ENCODE assay signal across 25 mouse cellular contexts in genomic region chr4:95214026-95214425, GRCm38 (mm10).
A peak's percentile ranks its signal among the peaks of the same experiment; 100 is the strongest.
DNase-seq lines count a peak whose midpoint lies in the region; ATAC-seq and TF ChIP-seq lines count a peak whose summit lies in the region.
"Had no signal": no experiment of that assay in that cellular context is flagged by ENCODE, and none has a peak within 500 bp of the region (broad histone marks: within the 10 kb centered on the region; RNA-seq: fewer than 3 reads in every experiment).

No protein-coding gene starts in this region.

- no peaks in the 10 kb centered on the region for H3K36me3 ChIP-seq in kidney, adult 2 months (ENCODE audit: control insufficient read depth, insufficient read depth, low read length)
- H3K36me3 ChIP-seq in liver, adult 2 months (ENCODE audit: control insufficient read depth, insufficient read depth, low read length), result no peaks in the 10 kb centered on the region
- H3K36me3 ChIP-seq in liver, embryonic 11.5 days (ENCODE audit: control insufficient read depth, insufficient read depth, low read length), result no peaks in the 10 kb centered on the region
- no peaks in the 10 kb centered on the region for H3K36me3 ChIP-seq in macrophage (ENCODE audit: inconsistent target)
- H3K36me3 ChIP-seq: embryonic facial prominence, embryonic 10.5 days; embryonic facial prominence, embryonic 13.5 days; forebrain, embryonic 12.5 days; forebrain, embryonic 15.5 days; hindbrain, embryonic 12.5 days; hindbrain, embryonic 15.5 days had no signal

- DNase-seq in heart, adult 11 months, result peak; percentile 64
- DNase-seq in heart, adult 8-10 months (ENCODE audit: low spot score), result no peak
- peak; percentile 55 for DNase-seq in kidney, adult 2 months
- no peak for DNase-seq in kidney, postnatal 14 days
- DNase-seq in liver, adult 2 months (ENCODE audit: extremely low read depth, low read depth, low spot score), result peak; percentile 63
- no peak for DNase-seq in liver, embryonic 11.5 days (ENCODE audit: low spot score)
- no peak for DNase-seq in urinary bladder, postnatal 14 days (ENCODE audit: low spot score)
- DNase-seq: adrenal gland, adult 8-10 months; adrenal gland, postnatal 25 days; cerebellum, adult 18-20 months; cerebellum, adult 9-10 months; cerebellum, postnatal 14 days; embryo, embryonic 11 days; gastrocnemius, postnatal 25 days; heart, adult 2 months had no signal

- no peak for ATAC-seq in liver, embryonic 11.5 days (replicated peaks; ENCODE audit: low FRiP score)
- ATAC-seq: activated CD4-positive, CD25-positive, alpha-beta regulatory T cell, adult 4 months; forebrain, embryonic 15.5 days had no signal

- H3K27ac ChIP-seq in kidney, adult 2 months (ENCODE audit: insufficient read depth, low read depth, low read length), result no peak overlapping the region
- no peak overlapping the region for H3K27ac ChIP-seq in liver, adult 2 months (replicated peaks; ENCODE audit: insufficient read depth, low read depth, low read length)
- H3K27ac ChIP-seq in liver, embryonic 11.5 days (ENCODE audit: low read depth, low read length), result no peak overlapping the region
- H3K27ac ChIP-seq in macrophage, result peak overlapping the region; percentile 99
- H3K27ac ChIP-seq: embryonic facial prominence, embryonic 10.5 days; embryonic facial prominence, embryonic 13.5 days; forebrain, embryonic 12.5 days; forebrain, embryonic 15.5 days; heart, adult 2 months; hindbrain, embryonic 12.5 days; hindbrain, embryonic 15.5 days had no signal

- H3K9ac ChIP-seq in liver, adult 2 months (ENCODE audit: low read depth, low read length), result no peak overlapping the region
- H3K9ac ChIP-seq in liver, embryonic 11.5 days (ENCODE audit: low read depth, low read length), result no peak overlapping the region
- H3K9ac ChIP-seq: embryonic facial prominence, embryonic 13.5 days; forebrain, embryonic 12.5 days; forebrain, embryonic 15.5 days; hindbrain, embryonic 12.5 days; hindbrain, embryonic 15.5 days had no signal

- H3K79me2 ChIP-seq in liver, adult 2 months (ENCODE audit: control insufficient read depth, insufficient read depth, low read length), result no peaks in the 10 kb centered on the region
- H3K79me2 ChIP-seq in macrophage (ENCODE audit: inconsistent target), result peaks cover 9% of the 10 kb centered on the region; the same call in 1 of the 2 replicates

- no peak overlapping the region for H3K4me3 ChIP-seq in kidney, adult 2 months (ENCODE audit: insufficient read depth, low read depth, low read length)
- no peak overlapping the region for H3K4me3 ChIP-seq in liver, adult 2 months (ENCODE audit: insufficient read depth, low read depth, low read length)
- no peak overlapping the region for H3K4me3 ChIP-seq in liver, embryonic 11.5 days (ENCODE audit: low read depth, low read length)
- no peak overlapping the region for H3K4me3 ChIP-seq in macrophage (ENCODE audit: inconsistent target)
- H3K4me3 ChIP-seq: embryonic facial prominence, embryonic 10.5 days; embryonic facial prominence, embryonic 13.5 days; erythroblast, embryonic 14.5 days; forebrain, embryonic 12.5 days; forebrain, embryonic 15.5 days; heart, adult 2 months; hindbrain, embryonic 12.5 days; hindbrain, embryonic 15.5 days had no signal

- TF ChIP-seq CTCF in kidney, adult 2 months (conservative IDR thresholded peaks at IDR 0.05; ENCODE audit: insufficient read depth, insufficient read length, low read depth, low read length), result no peak
- no peak for TF ChIP-seq CTCF in liver, adult 2 months (IDR thresholded peaks at IDR 0.05; ENCODE audit: low read depth, low read length)

- H3K4me1 ChIP-seq in kidney, adult 2 months (ENCODE audit: control insufficient read depth, insufficient read depth, low read length), result peaks cover 12% of the 10 kb centered on the region; the same call in 1 of the 2 replicates
- peaks cover 7% of the 10 kb centered on the region; the same call in 1 of the 2 replicates for H3K4me1 ChIP-seq in liver, adult 2 months (ENCODE audit: control insufficient read depth, insufficient read depth, low read length)
- no peaks in the 10 kb centered on the region for H3K4me1 ChIP-seq in liver, embryonic 11.5 days (replicated peaks; ENCODE audit: control insufficient read depth, insufficient read depth, low read length)
- H3K4me1 ChIP-seq: forebrain, embryonic 15.5 days; hindbrain, embryonic 12.5 days; hindbrain, embryonic 15.5 days had no signal

- TF ChIP-seq POLR2A in kidney, adult 2 months (IDR thresholded peaks at IDR 0.05; ENCODE audit: low read depth, low read length), result no peak
- TF ChIP-seq POLR2A in liver, adult 2 months (IDR thresholded peaks at IDR 0.05; ENCODE audit: extremely low read depth, insufficient read depth, low read length), result no peak

- H3K27me3 ChIP-seq in kidney, adult 2 months (replicated peaks; ENCODE audit: control insufficient read depth, insufficient read depth, low read length), result no peaks in the 10 kb centered on the region
- no peaks in the 10 kb centered on the region for H3K27me3 ChIP-seq in liver, adult 2 months (ENCODE audit: control insufficient read depth, insufficient read depth, low read length)
- no peaks in the 10 kb centered on the region for H3K27me3 ChIP-seq in liver, embryonic 11.5 days (replicated peaks; ENCODE audit: control insufficient read depth, insufficient read depth, low read length)
- H3K27me3 ChIP-seq: embryonic facial prominence, embryonic 13.5 days; forebrain, embryonic 12.5 days; forebrain, embryonic 15.5 days; hindbrain, embryonic 12.5 days; hindbrain, embryonic 15.5 days had no signal

- no peaks in the 10 kb centered on the region for H3K9me3 ChIP-seq in liver, embryonic 11.5 days (ENCODE audit: control insufficient read depth, low read length)
- H3K9me3 ChIP-seq: embryonic facial prominence, embryonic 10.5 days; embryonic facial prominence, embryonic 13.5 days; forebrain, embryonic 12.5 days; forebrain, embryonic 15.5 days; hindbrain, embryonic 12.5 days; hindbrain, embryonic 15.5 days had no signal

- no peak overlapping the region for H3K4me2 ChIP-seq in liver, embryonic 11.5 days
- H3K4me2 ChIP-seq: embryonic facial prominence, embryonic 13.5 days; forebrain, embryonic 12.5 days; forebrain, embryonic 15.5 days; heart, embryonic 11.5 days; hindbrain, embryonic 12.5 days; hindbrain, embryonic 15.5 days had no signal

- WGBS in kidney, adult 2 months, result 91% methylated on average over 2 of the region's 2 CpGs
- 97% methylated on average over 2 of the region's 2 CpGs for WGBS in liver, adult 2 months
- WGBS in liver, embryonic 11.5 days, result 92% methylated on average over 2 of the region's 2 CpGs
- 92% methylated on average over 2 of the region's 2 CpGs for WGBS in macrophage (ENCODE audit: missing documents)

Comparison
In these comparisons a context has a peak if more than half of its experiments do, and no peak if none do; other contexts are left out.
1. DNase-seq: peak in heart, adult 11 months (single experiment), kidney, adult 2 months (single experiment) and liver, adult 2 months (single experiment); none in heart, adult 8-10 months (single experiment), kidney, postnatal 14 days (single experiment), liver, embryonic 11.5 days (single experiment) and urinary bladder, postnatal 14 days (single experiment).